Mouse (Mus musculus) CD4-positive helper T cell, adult 2 months (primary cell): ENCODE measurements at regions not wholly inside any gene's neighbourhood (a gene's known extent, or its start where the extent isn't known, plus 50 kb on each side); places are given as distances from the start of the nearest gene placed in this dataset.

Source experiments
- DNase-seq: peaks from one replicate; pipeline ENCODE4 v3.0.0-alpha.2; 2012; ENCODE audit warnings: low read depth, missing footprints, low spot score

- DNase-seq, result no peak
Observed at GRCm38 (mm10) chr8:40186715-40187583, 487.9 kb upstream of the Adam24 start.

GRCm38 (mm10) chr8:40187584-40187934 is 487.3 kb upstream of the Adam24 start:
- no peak for DNase-seq

- DNase-seq, result no peak
Observed at GRCm38 (mm10) chr8:40192266-40192665, 482.6 kb upstream of the Adam24 start.

GRCm38 (mm10) chr8:40193148-40193547 is 481.7 kb upstream of the Adam24 start:
- no peak for DNase-seq

- no peak for DNase-seq
Observed at GRCm38 (mm10) chr8:40210871-40211270, 464.0 kb upstream of the Adam24 start.

- no peak for DNase-seq
Observed at GRCm38 (mm10) chr8:40223521-40223920, 451.4 kb upstream of the Adam24 start.

GRCm38 (mm10) chr8:40227262-40227661 is 447.6 kb upstream of the Adam24 start:
- DNase-seq, result no peak
